Mouse (Mus musculus) layer of hippocampus, adult 9-10 months (tissue): ENCODE results near the gene Strn4.

Experiments
- DNase-seq: peaks from one replicate; pipeline ENCODE4 v3.0.0; 2022; ENCODE audit warnings: low spot score

Gene Strn4

DNA sequence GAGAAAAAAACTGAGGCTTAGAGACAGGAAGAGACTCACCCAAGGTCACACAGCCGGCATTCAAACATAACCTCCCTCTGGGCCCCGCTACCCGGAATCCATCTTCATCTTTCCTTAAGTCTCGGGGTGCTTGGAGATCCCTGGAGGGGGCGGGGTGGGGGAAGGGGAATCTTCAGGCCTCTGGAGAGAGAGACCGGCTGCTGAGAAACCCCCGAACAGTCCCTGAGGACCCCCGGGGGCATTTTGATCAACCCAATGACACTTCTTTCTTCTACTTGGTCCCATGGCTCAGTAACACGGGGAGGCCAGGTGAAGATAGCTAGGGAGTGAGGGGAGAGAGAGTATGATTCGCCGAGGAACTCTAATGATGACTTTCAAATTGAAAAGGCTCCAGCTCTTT is 60.3 kb downstream of the Strn4 start:
- no peak for DNase-seq

DNA sequence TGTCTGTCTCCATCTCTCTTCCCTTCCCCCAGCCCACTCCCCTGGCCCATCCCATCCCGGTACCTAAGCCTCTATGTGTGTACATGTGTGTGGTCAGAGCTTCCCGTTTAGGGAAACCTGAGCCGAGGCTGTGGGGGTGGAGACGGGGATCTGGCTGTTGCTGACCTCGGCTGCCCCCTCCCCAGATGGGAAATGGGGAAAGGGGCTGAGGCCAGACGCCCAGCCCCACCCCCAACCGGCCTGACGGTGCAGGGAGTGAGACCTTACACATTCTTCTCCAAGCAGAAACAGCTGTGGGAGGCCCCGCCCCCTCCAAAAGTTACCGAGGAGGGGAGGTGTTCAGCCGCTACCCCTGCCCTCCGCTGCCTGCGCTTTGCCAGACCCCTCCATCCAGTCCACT is 60.9 kb downstream of the Strn4 start:
- no peak for DNase-seq

DNA sequence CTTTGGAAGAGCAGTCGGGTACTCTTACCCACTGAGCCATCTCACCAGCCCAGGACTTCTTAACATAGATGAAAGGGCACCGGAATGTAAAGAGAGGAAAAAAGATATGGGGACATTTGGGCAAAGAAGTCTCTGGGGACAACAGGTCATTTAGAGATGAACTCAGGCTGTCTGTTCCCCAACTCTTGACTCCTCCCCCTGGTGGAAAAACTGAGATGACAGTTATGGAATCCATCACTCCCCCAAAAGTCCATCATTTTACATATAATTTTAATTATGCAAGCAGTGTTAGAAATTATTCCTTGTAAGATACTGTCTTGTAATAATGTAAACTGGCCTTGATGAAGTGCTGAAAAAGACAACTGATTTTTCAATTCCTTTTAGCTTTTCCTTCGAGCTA is 62.0 kb downstream of the Strn4 start:
- no peak for DNase-seq

DNA sequence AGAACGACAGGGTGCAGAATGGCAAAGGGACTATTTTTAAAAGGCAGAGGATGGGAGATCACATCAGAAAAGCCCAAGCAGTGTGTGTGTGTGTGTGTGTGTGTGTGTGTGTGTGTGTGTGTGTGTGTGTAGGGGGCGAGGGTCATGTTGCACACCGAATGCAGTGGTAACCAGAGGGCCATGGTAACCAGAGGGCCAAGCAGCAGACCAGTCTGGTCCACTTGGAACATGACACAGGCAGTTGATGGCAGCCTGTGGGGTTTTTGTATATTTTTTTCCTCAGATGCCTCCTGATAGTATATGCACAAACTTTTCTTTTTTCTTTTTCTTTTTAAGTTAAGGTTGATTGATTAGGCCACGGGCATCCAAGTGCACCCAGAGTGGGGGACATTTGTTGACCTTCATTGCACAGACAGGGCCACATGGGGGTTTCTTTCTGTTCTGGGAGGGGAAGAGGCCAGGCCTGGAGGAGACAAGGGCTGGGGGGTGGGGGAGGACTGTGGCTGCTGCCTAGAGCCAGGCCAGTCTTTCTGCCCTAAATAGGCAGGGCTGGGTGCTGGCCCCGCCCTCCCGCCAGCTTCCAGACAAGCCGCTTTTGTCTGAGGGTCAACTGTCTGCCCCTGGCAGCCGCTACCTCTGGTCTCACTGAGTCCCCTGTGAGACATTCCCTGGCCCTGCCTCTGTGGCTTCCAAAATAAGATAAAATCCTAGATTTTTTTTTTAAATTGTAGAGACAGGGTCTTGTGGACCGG is 64.3 kb downstream of the Strn4 start:
- DNase-seq: no peak

DNA sequence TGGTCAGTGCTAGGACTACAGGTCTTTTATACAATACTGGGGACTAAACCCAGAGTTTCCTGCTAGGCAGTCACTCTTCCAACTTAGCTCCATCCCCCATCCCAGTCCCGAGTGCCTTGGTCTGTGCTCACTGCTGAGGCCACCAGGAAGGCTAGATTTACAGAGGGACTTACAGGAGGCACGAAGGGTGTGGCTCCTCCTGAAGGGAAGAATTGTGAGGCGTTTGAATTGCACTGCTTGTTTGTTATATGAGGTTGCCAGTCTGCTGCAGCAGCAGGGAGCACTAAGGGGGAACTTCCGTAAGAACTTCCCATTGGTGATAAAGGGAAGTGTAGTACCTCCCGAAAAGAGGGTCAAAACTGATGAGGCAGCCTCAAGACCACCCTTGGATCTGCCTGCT is 64.9 kb downstream of the Strn4 start:
- no peak for DNase-seq

DNA sequence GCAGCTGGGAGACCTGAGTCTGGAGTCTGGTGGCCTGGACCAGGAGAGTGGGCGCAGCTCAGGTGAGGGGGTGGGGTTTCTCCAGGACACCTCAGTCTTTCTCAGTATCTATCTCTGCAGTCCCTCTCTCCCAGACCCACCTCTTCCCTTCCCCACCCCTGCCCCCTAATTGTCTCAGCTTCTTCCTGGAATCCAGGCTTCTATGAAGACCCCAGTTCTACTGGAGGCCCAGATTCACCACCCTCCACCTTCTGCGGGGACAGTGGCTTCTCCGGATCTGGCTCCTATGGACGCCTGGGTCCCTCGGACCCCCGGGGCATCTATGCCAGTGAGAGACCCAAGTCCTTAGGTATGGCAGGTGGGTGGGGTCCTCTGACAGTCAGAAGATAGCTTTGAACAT is 67.5 kb downstream of the Strn4 start:
- no peak for DNase-seq

DNA sequence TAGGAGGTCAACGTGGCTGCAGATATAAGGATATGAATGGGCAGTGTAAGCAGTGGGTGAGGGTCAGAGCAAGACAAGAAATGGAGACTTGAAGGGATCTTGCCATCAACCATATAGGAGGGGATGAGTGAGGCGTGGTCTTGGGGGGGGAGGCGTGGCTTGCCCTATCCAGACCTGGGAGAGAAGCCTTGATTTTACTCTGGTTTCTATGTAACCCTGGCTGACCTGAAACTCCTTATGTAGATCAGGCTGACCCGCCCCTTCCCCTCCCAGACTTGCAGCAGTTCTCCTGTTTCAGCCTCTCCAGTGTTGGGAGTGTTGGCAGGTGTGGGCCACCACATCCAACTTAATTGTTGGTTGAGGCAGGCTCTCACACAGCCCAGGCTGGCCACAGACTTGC is 68.6 kb downstream of the Strn4 start:
- DNase-seq: no peak

DNA sequence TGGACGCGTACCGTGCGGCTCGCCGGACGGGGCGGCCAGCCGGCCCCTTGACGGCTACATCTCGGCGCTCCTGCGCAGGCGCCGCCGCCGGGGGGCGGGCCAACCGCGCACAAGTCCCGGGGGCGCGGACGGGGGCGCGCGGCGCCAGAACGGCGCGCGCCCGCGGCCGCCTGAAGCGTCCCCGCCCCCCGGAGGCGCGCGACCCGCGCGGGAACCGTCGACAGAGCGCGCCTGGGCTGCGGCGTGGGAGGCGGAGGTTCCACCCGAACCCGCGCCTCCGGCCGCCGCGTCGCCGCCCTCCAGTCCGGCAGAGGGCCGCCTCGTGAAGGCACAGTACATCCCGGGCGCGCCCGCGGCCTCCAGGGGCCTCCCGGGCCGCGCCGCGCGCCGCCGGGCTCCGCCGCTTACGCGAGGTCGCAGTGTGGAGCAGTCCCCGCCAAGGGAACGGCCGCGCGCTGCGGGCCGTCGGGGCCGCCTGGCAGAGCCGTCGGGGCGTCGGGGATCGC is 69.6 kb downstream of the Strn4 start:
- DNase-seq: no peak

DNA sequence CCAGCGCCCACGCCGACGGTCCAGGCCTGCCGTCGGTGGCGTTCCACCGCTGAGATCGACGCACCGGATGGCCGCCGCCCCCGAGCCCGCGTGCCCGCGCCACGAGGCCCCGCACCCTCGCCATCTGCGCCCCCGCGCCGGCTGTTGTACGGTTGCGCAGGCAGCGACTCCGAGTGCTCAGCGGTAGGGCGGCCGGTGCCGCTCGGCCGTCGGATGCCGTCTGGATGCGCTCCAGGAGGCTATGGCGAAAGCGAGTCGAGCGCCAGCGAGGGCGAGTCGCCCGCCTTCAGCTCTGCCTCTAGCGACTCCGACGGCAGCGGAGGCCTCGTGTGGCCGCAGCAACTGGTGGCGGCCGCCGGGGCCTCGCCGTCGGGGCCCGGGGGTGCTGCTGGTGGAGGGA is 70.2 kb downstream of the Strn4 start:
- DNase-seq: no peak
